Mouse (Mus musculus) heart, postnatal 0 days (tissue): ENCODE measurements around the gene Josd2. TPM values are rescaled to one million over a fixed set of nuclear protein-coding genes. Genes with fewer than 3 reads are reported as not detected.

ENCODE experiments used
- ATAC-seq: fragments of 200-750 bp; cut with Nextera tagmentation; 2 replicates; pipeline ENCODE4 v1.8.0; 2017; ENCODE audit warnings: low read depth, moderate number of reproducible peaks, moderate library complexity; ENCODE audit not compliant: insufficient read depth
- DNase-seq: peaks from one replicate; pipeline ENCODE4 v3.0.0-alpha.2; 2016; ENCODE audit warnings: low spot score
- H3K27ac ChIP-seq: fragments of 300-500 bp; sonication (generic); 2 replicates; pipeline ENCODE4 v1.5.1; 2014; ENCODE audit warnings: low read depth, mild to moderate bottlenecking
- H3K27me3 ChIP-seq: fragments of 300-500 bp; sonication (generic); 2 replicates; pipeline ENCODE4 v1.6.1; 2014; ENCODE audit warnings: low read length, mixed read lengths; ENCODE audit not compliant: control insufficient read depth, insufficient read depth
- H3K36me3 ChIP-seq: fragments of 300-500 bp; sonication (generic); replicated peaks from 2 replicates; pipeline ENCODE4 v1.6.1; 2014; ENCODE audit warnings: low read length, mixed read lengths; ENCODE audit not compliant: control insufficient read depth, insufficient read depth
- H3K4me1 ChIP-seq: fragments of 300-500 bp; sonication (generic); 2 replicates; pipeline ENCODE4 v1.6.1; 2014; ENCODE audit warnings: antibody characterized with exemption; ENCODE audit not compliant: control insufficient read depth, insufficient read depth
- H3K4me2 ChIP-seq: fragments of 300-500 bp; sonication (generic); 2 replicates; pipeline ENCODE4 v1.6.1; 2014; ENCODE audit warnings: low read depth, mild to moderate bottlenecking, low read length, moderate library complexity
- H3K4me3 ChIP-seq: fragments of 300-500 bp; sonication (generic); 2 replicates; pipeline ENCODE4 v1.5.1; 2014; ENCODE audit warnings: low read depth, low read length
- H3K9ac ChIP-seq: fragments of 300-500 bp; sonication (generic); replicated peaks from 2 replicates; pipeline ENCODE4 v1.6.1; 2014; ENCODE audit warnings: low read depth, low read length, mixed read lengths
- H3K9me3 ChIP-seq: fragments of 300-500 bp; sonication (generic); replicated peaks from 2 replicates; pipeline ENCODE4 v1.6.1; 2016; ENCODE audit warnings: low read length; ENCODE audit not compliant: control insufficient read depth
- CTCF ChIP-seq: IDR thresholded peaks from 2 replicates; pipeline ENCODE4 v1.5.1; 2016; ENCODE audit warnings: antibody characterized with exemption, control low read depth, low read depth
- EP300 ChIP-seq: IDR thresholded peaks from 2 replicates; pipeline ENCODE4 v1.6.1; 2016; ENCODE audit warnings: antibody characterized with exemption, low read depth
- WGBS: fragments of 180-500 bp; shearing (Covaris S2); extraction: QIAGEN DNeasy Blood & Tissue Kit; methylation state at CpG from one replicate; pipeline ENCODE4 v1.1.7; 2014; 5-methylcytosine and 5-hydroxymethylcytosine counted together
- polyA plus RNA-seq: library from polyadenylated mRNA; unstranded; fragments of >200 nt; fragmentation: Nextera tagmentation; extraction: Ambion mirVana; gene quantifications from 2 replicates; pipeline ENCODE4 v1.2.1, GENCODE M21; 2015
- total RNA-seq: library from RNA; depleted of rRNA; stranded (reverse); fragments of >200 nt; gene quantifications from 2 replicates; pipeline ENCODE4 v1.2.3, GENCODE M21; 2014; ENCODE audit warnings: low replicate concordance

The Josd2 gene
- total and polyA plus RNA-seq, 2 experiments from 2014 or later, result 91.2 to 123 TPM

DNA sequence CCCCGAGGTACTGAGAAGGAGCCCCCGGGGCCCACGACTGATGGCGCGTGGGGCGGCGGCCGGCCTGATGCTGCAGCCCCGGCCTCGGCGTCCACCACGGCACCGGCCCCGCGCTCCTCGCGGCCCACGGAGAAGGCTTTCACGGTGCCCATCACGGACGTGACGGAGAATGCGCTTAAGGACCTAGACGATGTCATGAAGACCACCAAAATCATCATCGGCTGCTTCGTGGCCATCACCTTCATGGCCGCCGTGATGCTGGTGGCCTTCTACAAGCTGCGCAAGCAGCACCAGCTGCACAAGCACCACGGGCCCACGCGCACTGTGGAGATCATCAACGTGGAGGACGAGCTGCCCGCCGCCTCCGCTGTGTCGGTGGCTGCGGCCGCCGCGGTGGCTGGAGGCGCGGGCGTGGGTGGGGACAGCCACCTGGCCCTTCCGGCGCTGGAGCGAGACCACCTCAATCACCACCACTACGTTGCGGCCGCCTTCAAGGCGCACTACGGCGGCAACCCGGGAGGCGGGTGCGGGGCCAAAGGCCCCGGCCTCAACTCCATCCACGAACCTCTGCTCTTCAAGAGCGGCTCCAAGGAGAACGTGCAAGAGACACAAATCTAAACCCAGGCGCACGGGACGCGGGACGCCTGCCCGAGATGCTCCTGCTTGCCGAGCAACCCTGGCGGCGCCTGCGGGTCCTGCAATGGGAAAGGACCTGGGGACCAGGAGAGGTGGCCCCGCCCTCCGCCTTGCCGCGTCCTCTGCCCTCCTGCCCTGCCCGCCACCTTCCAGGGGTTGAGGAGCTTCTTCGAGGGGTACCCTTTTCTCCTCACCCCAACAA lies 5.3 kb upstream of the Josd2 start:
- Histone ChIP-seq H3K9me3 (no peaks in the 10 kb centered on the region), H3K9ac (no peak overlapping the region), H3K36me3 (peaks cover 18% of the 10 kb centered on the region), H3K4me2 (no peak overlapping the region), H3K4me3 (no peak overlapping the region), H3K4me1 (no peaks in the 10 kb centered on the region), H3K27me3 (peaks cover 29% of the 10 kb centered on the region), H3K27ac (no peak overlapping the region)
- TF ChIP-seq CTCF (peak; percentile 10; the same call in 1 of the 2 replicates), EP300 (no peak)
- ATAC-seq, result no peak
- no peak for DNase-seq
- WGBS, result 30% methylated on average over 62 of the region's 77 CpGs

DNA sequence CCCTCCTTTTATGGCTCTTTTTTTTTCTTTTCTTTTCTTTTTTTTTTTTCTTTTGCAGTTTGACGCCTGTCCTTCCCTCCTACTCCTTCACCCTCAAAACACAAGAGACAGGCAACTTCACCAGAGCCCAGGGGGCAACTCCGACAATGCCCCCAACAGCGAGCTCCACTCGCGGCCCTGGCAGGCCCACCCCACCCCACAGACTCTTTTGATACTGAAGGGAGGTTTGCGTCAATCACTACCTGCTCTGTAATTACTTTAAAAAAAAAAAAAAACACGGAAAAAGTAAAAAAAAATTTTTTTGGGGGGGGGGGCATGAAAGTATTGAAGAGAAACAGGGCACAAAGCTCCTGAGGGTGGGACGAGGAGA lies 4.7 kb upstream of the Josd2 start:
- no peak overlapping the region for H3K27ac ChIP-seq
- no peaks in the 10 kb centered on the region for H3K9me3 ChIP-seq
- H3K4me1 ChIP-seq, result no peaks in the 10 kb centered on the region
- no peak overlapping the region for H3K9ac ChIP-seq
- H3K27me3 ChIP-seq, result peaks cover 29% of the 10 kb centered on the region
- peaks cover 18% of the 10 kb centered on the region for H3K36me3 ChIP-seq
- TF ChIP-seq CTCF (no peak), EP300 (no peak)
- WGBS, result 49% methylated on average over 8 of the region's 8 CpGs
- no peak overlapping the region for H3K4me2 ChIP-seq
- ATAC-seq (no peak), DNase-seq (no peak)
- no peak overlapping the region for H3K4me3 ChIP-seq

DNA sequence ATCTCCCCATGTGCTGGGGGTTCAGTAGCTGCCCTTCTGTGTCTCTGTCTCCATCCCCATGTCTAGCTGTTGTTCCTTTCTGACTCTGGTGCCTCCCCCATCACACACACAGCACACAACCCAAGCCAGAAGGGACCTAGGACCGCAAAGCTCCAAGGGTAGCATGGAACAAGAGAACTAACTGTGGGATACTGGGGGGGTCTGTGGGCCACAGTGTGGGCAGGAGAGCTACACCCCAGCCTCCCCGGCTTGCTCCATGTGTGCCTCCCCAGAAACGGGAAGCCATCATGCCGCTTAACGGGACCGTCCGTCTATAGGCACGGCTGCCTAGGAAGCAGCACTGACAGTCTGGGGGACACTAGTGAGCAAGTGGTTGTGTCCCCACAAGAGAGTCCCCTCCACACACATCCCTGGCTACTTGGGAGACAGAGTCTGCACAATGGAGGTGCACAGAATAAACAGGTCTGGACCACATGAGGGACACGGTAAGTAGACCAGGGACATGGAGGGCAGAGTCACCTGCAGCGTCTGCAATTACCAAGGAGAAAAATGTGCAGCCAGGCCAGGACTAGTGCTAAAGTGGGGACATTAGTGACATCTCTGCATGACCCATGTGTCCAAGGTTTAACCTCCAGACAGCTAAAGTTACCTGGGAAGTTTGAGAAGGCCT lies 4.1 kb upstream of the Josd2 start:
- peaks cover 18% of the 10 kb centered on the region for H3K36me3 ChIP-seq
- H3K27me3 ChIP-seq, result peaks cover 29% of the 10 kb centered on the region
- peaks cover 5% of the 10 kb centered on the region; the same call in 1 of the 2 replicates for H3K4me1 ChIP-seq
- TF ChIP-seq EP300 (no peak), CTCF (no peak)
- 84% methylated on average over 10 of the region's 10 CpGs for WGBS
- no peak for ATAC-seq
- no peaks in the 10 kb centered on the region for H3K9me3 ChIP-seq
- DNase-seq, result no peak
- H3K4me2 ChIP-seq, result no peak overlapping the region
- H3K27ac ChIP-seq, result no peak overlapping the region
- no peak overlapping the region for H3K4me3 ChIP-seq
- no peak overlapping the region for H3K9ac ChIP-seq

DNA sequence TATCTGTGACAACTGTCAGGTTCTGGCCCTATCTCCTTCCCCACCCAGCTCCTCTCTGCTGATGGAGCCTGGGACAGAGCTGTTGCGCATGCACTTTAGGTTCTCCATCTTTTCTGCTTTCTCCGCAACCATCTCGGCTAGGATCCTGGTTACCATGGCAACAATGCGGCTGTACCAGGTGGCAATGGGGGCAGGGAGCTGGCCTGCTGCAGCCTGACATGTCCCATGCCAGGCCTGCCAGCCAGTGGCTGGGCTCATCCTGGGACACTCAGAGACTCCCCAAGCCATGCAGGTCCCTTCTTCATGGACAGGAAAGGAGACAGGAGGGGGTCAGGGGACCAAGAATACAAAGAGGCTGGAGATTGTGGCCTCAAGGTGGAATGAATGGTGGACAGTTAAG lies 3.3 kb upstream of the Josd2 start:
- Histone ChIP-seq H3K4me1 (peaks cover 13% of the 10 kb centered on the region), H3K4me2 (no peak overlapping the region), H3K27ac (no peak overlapping the region), H3K27me3 (peaks cover 29% of the 10 kb centered on the region), H3K4me3 (no peak overlapping the region), H3K9ac (no peak overlapping the region), H3K9me3 (no peaks in the 10 kb centered on the region), H3K36me3 (peaks cover 18% of the 10 kb centered on the region)
- TF ChIP-seq EP300, result no peak
- TF ChIP-seq CTCF, result no peak
- ATAC-seq, result no peak
- no peak for DNase-seq
- 41% methylated on average over 4 of the region's 4 CpGs for WGBS

DNA sequence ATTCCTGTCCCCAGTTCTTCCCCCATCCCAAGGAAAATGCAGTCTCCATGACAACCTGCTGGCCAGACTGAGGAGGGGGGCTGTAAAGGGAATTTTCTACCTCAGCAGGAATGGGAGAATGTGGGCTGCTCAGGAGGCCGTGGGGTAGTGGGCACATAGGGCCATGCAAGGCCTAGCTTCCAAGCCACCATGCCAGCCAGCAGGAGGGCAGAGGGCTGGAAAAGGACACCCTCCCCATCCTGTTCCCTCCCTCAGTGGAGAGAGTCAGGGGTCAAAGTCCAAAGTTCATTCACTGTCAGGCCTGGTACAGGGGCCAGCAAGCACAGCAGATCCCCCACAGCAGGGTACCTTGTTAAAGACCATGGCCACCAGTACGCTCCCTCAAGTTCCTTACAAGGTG lies 2.7 kb upstream of the Josd2 start, which contains the start of gene Aspdh:
Gene Aspdh, plus strand, starts transcription at position 281 of the 400 bp plus-strand sequence.
- H3K27me3 ChIP-seq, result peaks cover 29% of the 10 kb centered on the region
- DNase-seq, result no peak
- TF ChIP-seq EP300 (no peak), CTCF (no peak)
- H3K27ac ChIP-seq, result 0 out of 2 replicates have a peak within 1 kb of the TSS, but pooled peaks have one; percentile 17
- peaks cover 18% of the 10 kb centered on the region for H3K36me3 ChIP-seq
- no peak within 1 kb of the TSS for H3K4me3 ChIP-seq
- no peak within 1 kb of the TSS for H3K4me2 ChIP-seq
- 80% methylated on average over 2 of the region's 2 CpGs for WGBS
- ATAC-seq, result no peak
- peaks cover 17% of the 10 kb centered on the region for H3K4me1 ChIP-seq
- H3K9ac ChIP-seq, result no peak within 1 kb of the TSS
- H3K9me3 ChIP-seq, result no peaks in the 10 kb centered on the region
